ENCODE assay signal across 8 mouse cellular contexts in the genomic region with DNA sequence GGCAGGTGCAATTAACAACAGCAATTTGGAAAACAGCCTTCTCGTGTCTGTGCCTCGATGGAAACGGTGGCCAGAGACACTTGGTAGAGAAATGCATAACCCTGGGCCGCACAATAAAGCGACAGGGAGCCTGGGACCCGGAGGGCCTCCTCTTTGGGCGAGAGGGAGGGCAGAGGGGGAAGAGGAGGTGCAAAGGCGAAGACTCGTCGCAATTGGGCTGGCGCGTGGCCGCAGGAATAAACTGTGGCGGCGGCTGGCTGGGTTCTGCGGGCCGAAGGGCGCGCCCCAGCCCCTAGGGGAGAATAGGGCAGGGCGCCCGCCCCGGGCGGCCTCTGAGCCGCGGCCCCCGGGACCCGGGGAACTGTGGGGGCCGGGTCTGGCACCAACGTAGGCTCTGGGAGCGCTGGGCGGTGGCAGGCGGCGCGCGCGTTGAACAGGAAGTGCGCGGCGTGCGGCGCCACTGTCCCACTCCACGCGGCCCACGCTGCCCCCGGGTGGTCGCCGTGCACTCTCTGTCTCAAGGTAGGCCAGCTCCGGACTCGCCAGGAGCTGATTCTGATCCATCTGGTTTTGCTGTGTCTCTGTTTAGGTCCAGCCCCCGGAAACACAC. TPM values are rescaled to one million over a fixed set of nuclear protein-coding genes. Genes with fewer than 3 reads are reported as not detected.
A peak's percentile ranks its signal among the peaks of the same experiment; 100 is the strongest.
DNase-seq lines count a peak whose midpoint lies in the region; ATAC-seq and TF ChIP-seq lines count a peak whose summit lies in the region.

A gene (minus strand): TSS at position 127 of the 610 bp plus-strand sequence.

- peaks cover 9% of the 10 kb centered on the region; the same call in 1 of the 2 replicates for H3K4me1 ChIP-seq in forebrain, embryonic 11.5 days (replicated peaks; ENCODE audit: control insufficient read depth, insufficient read depth, low read length)
- no peaks in the 10 kb centered on the region for H3K4me1 ChIP-seq in lung, adult 2 months (ENCODE audit: control insufficient read depth, insufficient read depth, low read length)
- H3K4me1 ChIP-seq in neural tube, embryonic 14.5 days (ENCODE audit: control insufficient read depth, insufficient read depth, low read length) = peaks cover 15% of the 10 kb centered on the region

- no peaks in the 10 kb centered on the region for H3K9me3 ChIP-seq in forebrain, embryonic 11.5 days (ENCODE audit: control insufficient read depth, low read length)
- H3K9me3 ChIP-seq in neural tube, embryonic 14.5 days (ENCODE audit: control insufficient read depth, low read length) = no peaks in the 10 kb centered on the region

- TF ChIP-seq POLR2A in lung, adult 2 months (IDR thresholded peaks at IDR 0.05; ENCODE audit: borderline replicate concordance, extremely low read depth, low read depth, low read length) = peak; percentile 17; the same call in 1 of the 2 replicates

- H3K4me2 ChIP-seq in forebrain, embryonic 11.5 days (ENCODE audit: low read depth, low read length, severe bottlenecking) = peak within 1 kb of the TSS; percentile 98
- H3K4me2 ChIP-seq in neural tube, embryonic 14.5 days (ENCODE audit: low read depth, low read length) = peak within 1 kb of the TSS; percentile 100

- ATAC-seq in forebrain, embryonic 11.5 days (replicated peaks; ENCODE audit: low FRiP score) = peak; percentile 60; the same call in 1 of the 2 replicates
- ATAC-seq in neural tube, embryonic 14.5 days (ENCODE audit: low read depth) = peak; percentile 71; the same call in 1 of the 2 replicates

- no peak within 1 kb of the TSS for H3K27ac ChIP-seq in forebrain, embryonic 11.5 days (ENCODE audit: low read depth, low read length)
- no peak within 1 kb of the TSS for H3K27ac ChIP-seq in neural tube, embryonic 14.5 days (ENCODE audit: low read depth, low read length)

- 0% methylated on average over 32 of the region's 50 CpGs for WGBS in forebrain, embryonic 11.5 days
- under 1% methylated on average over 47 of the region's 50 CpGs for WGBS in lung, adult 2 months
- WGBS in neural tube, embryonic 14.5 days = under 1% methylated on average over 34 of the region's 50 CpGs

- peaks cover 34% of the 10 kb centered on the region for H3K27me3 ChIP-seq in forebrain, embryonic 11.5 days (ENCODE audit: control insufficient read depth, insufficient read depth, low read length)
- H3K27me3 ChIP-seq in neural tube, embryonic 14.5 days (ENCODE audit: control insufficient read depth, insufficient read depth, low read length) = peaks cover 20% of the 10 kb centered on the region; the same call in 1 of the 2 replicates

- TF ChIP-seq CTCF in lung, adult 2 months (IDR thresholded peaks at IDR 0.05; ENCODE audit: insufficient read depth, low read length) = no peak

- H3K9ac ChIP-seq in forebrain, embryonic 11.5 days (ENCODE audit: low read length) = peak within 1 kb of the TSS; percentile 53
- H3K9ac ChIP-seq in neural tube, embryonic 14.5 days (replicated peaks; ENCODE audit: low read depth, low read length) = peak within 1 kb of the TSS; percentile 47

- intact Hi-C loops in heart, postnatal 14 days (cut with DNase I) = no loop called here

- peak within 1 kb of the TSS; percentile 49 for H3K4me3 ChIP-seq in forebrain, embryonic 11.5 days (ENCODE audit: low read depth, low read length)
- peak within 1 kb of the TSS; percentile 55 for H3K4me3 ChIP-seq in lung, adult 2 months (replicated peaks; ENCODE audit: extremely low read depth, low read depth, low read length)
- H3K4me3 ChIP-seq in neural tube, embryonic 14.5 days (ENCODE audit: low read depth, low read length) = peak within 1 kb of the TSS; percentile 60

- no peaks in the 10 kb centered on the region for H3K36me3 ChIP-seq in forebrain, embryonic 11.5 days (ENCODE audit: control insufficient read depth, insufficient read depth, low read length)
- no peaks in the 10 kb centered on the region for H3K36me3 ChIP-seq in neural tube, embryonic 14.5 days (ENCODE audit: control insufficient read depth, insufficient read depth, low read length)

- peak; percentile 73 for DNase-seq in CD4-positive, CD25-positive, alpha-beta regulatory T cell, adult 2 months (ENCODE audit: low read depth, low spot score)
- peak; percentile 78 to 85 for DNase-seq in adrenal gland, postnatal 36 days
- DNase-seq in forebrain, embryonic 11.5 days (ENCODE audit: low spot score) = peak; percentile 69
- peak; percentile 77 to 78 for DNase-seq in heart, postnatal 14 days
- DNase-seq in kidney, postnatal 4 days = peak; percentile 69 to 80
- peak; percentile 80 for DNase-seq in lung, adult 2 months
- peak; percentile 48 for DNase-seq in thymus, postnatal 0 days (ENCODE audit: low spot score)

RNA-seq across cellular contexts. Expression of the gene that starts here (rescaled TPM):
- total RNA-seq in adrenal gland, postnatal 36 days (2021) = 10 to 100 TPM; 36.8 to 42.7 TPM
- 51.9 and 54.4 TPM in 2 replicates for polyA plus RNA-seq in forebrain, embryonic 11.5 days (2014; fragmentation: Nextera tagmentation; extraction: Ambion mirVana)
- 10 to 100 TPM; 41.9 to 43.5 TPM for total RNA-seq in heart, postnatal 14 days (2021)
- polyA plus RNA-seq in lung, adult 2 months (2012; rRNA removed) = 10.9 and 18.0 TPM in 2 replicates
- 98.9 and 102 TPM in 2 replicates for polyA plus RNA-seq in neural tube, embryonic 14.5 days (2014; fragmentation: Nextera tagmentation; extraction: Ambion mirVana)
- 31.2 and 34.9 TPM in 2 replicates for polyA plus RNA-seq in thymus, postnatal 0 days (2015; fragmentation: Nextera tagmentation; extraction: Ambion mirVana)
